Mouse (Mus musculus): ENCODE results near the gene Colgalt1. TPM values are rescaled to one million over a fixed set of nuclear protein-coding genes. Genes with fewer than 3 reads are reported as not detected.
A peak's percentile ranks its signal among the peaks of the same experiment; 100 is the strongest.

The Colgalt1 gene
- polyA plus RNA-seq, 1 experiment from 2014 or later: 57.5 TPM

Small RNA genes within 50 kb of the gene (microRNA-seq; reads per million reads assigned to microRNA genes)
- gene Mir6769b: 3.0 reads per million, percentile 7 among the genes with 10 or more reads in this experiment

Other genes with a start within 250 kb of the Colgalt1 start
- gene Use1, start 244.2 kb upstream of the Colgalt1 start, polyA plus RNA-seq (2015; fragmentation: Nextera tagmentation; extraction: Ambion mirVana): 109 and 112 TPM in 2 replicates
- 4.6 and 6.2 TPM in 2 replicates for gene Ocel1, start 239.7 kb upstream of the Colgalt1 start, polyA plus RNA-seq (2015; fragmentation: Nextera tagmentation; extraction: Ambion mirVana)
- gene Nr2f6, start 229.0 kb upstream of the Colgalt1 start, polyA plus RNA-seq (2015; fragmentation: Nextera tagmentation; extraction: Ambion mirVana): 20.2 and 21.3 TPM in 2 replicates
- 6.2 and 7.1 TPM in 2 replicates for gene Ushbp1, start 215.2 kb upstream of the Colgalt1 start, polyA plus RNA-seq (2015; fragmentation: Nextera tagmentation; extraction: Ambion mirVana)
- gene Babam1, start 214.1 kb upstream of the Colgalt1 start, polyA plus RNA-seq (2015; fragmentation: Nextera tagmentation; extraction: Ambion mirVana): 83.3 and 90.9 TPM in 2 replicates
- 9.5 and 10.3 TPM in 2 replicates for gene Ankle1, start 205.0 kb upstream of the Colgalt1 start, polyA plus RNA-seq (2015; fragmentation: Nextera tagmentation; extraction: Ambion mirVana)
- 127 and 136 TPM in 2 replicates for gene Abhd8, start 147.3 kb upstream of the Colgalt1 start, polyA plus RNA-seq (2015; fragmentation: Nextera tagmentation; extraction: Ambion mirVana)
- gene Mrpl34, start 146.0 kb upstream of the Colgalt1 start, polyA plus RNA-seq (2015; fragmentation: Nextera tagmentation; extraction: Ambion mirVana): 222 and 230 TPM in 2 replicates
- gene Dda1, start 141.8 kb upstream of the Colgalt1 start, polyA plus RNA-seq (2015; fragmentation: Nextera tagmentation; extraction: Ambion mirVana): 212 and 214 TPM in 2 replicates
- gene Ano8, start 125.0 kb upstream of the Colgalt1 start, polyA plus RNA-seq (2015; fragmentation: Nextera tagmentation; extraction: Ambion mirVana): 6.6 and 7.1 TPM in 2 replicates
- gene Gtpbp3, start 122.9 kb upstream of the Colgalt1 start, polyA plus RNA-seq (2015; fragmentation: Nextera tagmentation; extraction: Ambion mirVana): 13.7 and 14.3 TPM in 2 replicates
- gene Plvap, start 99.2 kb upstream of the Colgalt1 start, polyA plus RNA-seq (2015; fragmentation: Nextera tagmentation; extraction: Ambion mirVana): 13.8 and 14.0 TPM in 2 replicates
- gene Ccdc194, start 85.3 kb upstream of the Colgalt1 start, polyA plus RNA-seq (2015; fragmentation: Nextera tagmentation; extraction: Ambion mirVana): 0.31 and 0.49 TPM in 2 replicates
- 16.0 and 17.2 TPM in 2 replicates for gene Bst2, start 73.5 kb upstream of the Colgalt1 start, polyA plus RNA-seq (2015; fragmentation: Nextera tagmentation; extraction: Ambion mirVana)
- gene Mvb12a, start 68.1 kb upstream of the Colgalt1 start, polyA plus RNA-seq (2015; fragmentation: Nextera tagmentation; extraction: Ambion mirVana): 55.3 and 59.6 TPM in 2 replicates
- 0.19 TPM in 1 of 2 replicates, not detected in the other for gene Tmem221, start 52.1 kb upstream of the Colgalt1 start, polyA plus RNA-seq (2015; fragmentation: Nextera tagmentation; extraction: Ambion mirVana)
- gene Nxnl1, start 44.4 kb upstream of the Colgalt1 start, polyA plus RNA-seq (2015; fragmentation: Nextera tagmentation; extraction: Ambion mirVana): not detected in 2 replicates
- 78.5 and 81.9 TPM in 2 replicates for gene Slc27a1, start 42.1 kb upstream of the Colgalt1 start, polyA plus RNA-seq (2015; fragmentation: Nextera tagmentation; extraction: Ambion mirVana)
- gene Pgls, start 18.8 kb upstream of the Colgalt1 start, polyA plus RNA-seq (2015; fragmentation: Nextera tagmentation; extraction: Ambion mirVana): 197 and 204 TPM in 2 replicates
- gene Fam129c, start 13.3 kb upstream of the Colgalt1 start, polyA plus RNA-seq (2015; fragmentation: Nextera tagmentation; extraction: Ambion mirVana): 6.9 and 8.2 TPM in 2 replicates
- gene Unc13a, start 60.8 kb downstream of the Colgalt1 start, polyA plus RNA-seq (2015; fragmentation: Nextera tagmentation; extraction: Ambion mirVana): 18.0 and 18.9 TPM in 2 replicates
- 3.5 TPM in 2 replicates for gene Jak3, start 65.3 kb downstream of the Colgalt1 start, polyA plus RNA-seq (2015; fragmentation: Nextera tagmentation; extraction: Ambion mirVana)
- 0.31 and 0.79 TPM in 2 replicates for gene Insl3, start 78.2 kb downstream of the Colgalt1 start, polyA plus RNA-seq (2015; fragmentation: Nextera tagmentation; extraction: Ambion mirVana)
- gene B3gnt3, start 90.8 kb downstream of the Colgalt1 start, polyA plus RNA-seq (2015; fragmentation: Nextera tagmentation; extraction: Ambion mirVana): 0.32 and 0.34 TPM in 2 replicates
- gene Fcho1, start 114.7 kb downstream of the Colgalt1 start, polyA plus RNA-seq (2015; fragmentation: Nextera tagmentation; extraction: Ambion mirVana): 62.2 and 68.2 TPM in 2 replicates